Mouse (Mus musculus): ENCODE data around the gene Rpl34. TPM values are rescaled to one million over a fixed set of nuclear protein-coding genes. Genes with fewer than 3 reads are reported as not detected.
A peak's percentile ranks its signal among the peaks of the same experiment; 100 is the strongest.

The Rpl34 gene
- polyA plus RNA-seq, 1 experiment from 2014 or later, result 669 TPM

- no peaks in the 10 kb centered on the region for H3K4me1 ChIP-seq (replicated peaks; ENCODE audit: control insufficient read depth, insufficient read depth, low read length)
- no peaks in the 10 kb centered on the region for H3K9me3 ChIP-seq (ENCODE audit: control insufficient read depth, low read length)
- no peaks in the 10 kb centered on the region for H3K27me3 ChIP-seq (ENCODE audit: control insufficient read depth, insufficient read depth, low read length)
- no peak for DNase-seq (ENCODE audit: low spot score)
- no peak overlapping the region for H3K27ac ChIP-seq (ENCODE audit: low read depth, low read length)
- no peak overlapping the region for H3K4me3 ChIP-seq (ENCODE audit: low read depth, low read length)
- no peak overlapping the region for H3K4me2 ChIP-seq (replicated peaks; ENCODE audit: low read depth, low read length)
- WGBS, result 79% methylated on average over 6 of the region's 6 CpGs
- H3K9ac ChIP-seq (ENCODE audit: low read depth, low read length), result no peak overlapping the region
- no peak for ATAC-seq (ENCODE audit: low FRiP score)
- H3K36me3 ChIP-seq (ENCODE audit: control insufficient read depth, insufficient read depth, low read length), result no peaks in the 10 kb centered on the region
Measured at GRCm38 (mm10) chr3:130702289-130702688, 27.9 kb downstream of the Rpl34 start.

- Histone ChIP-seq H3K9ac (ENCODE audit: low read depth, low read length) (no peak overlapping the region), H3K4me1 (replicated peaks; ENCODE audit: control insufficient read depth, insufficient read depth, low read length) (no peaks in the 10 kb centered on the region), H3K4me2 (replicated peaks; ENCODE audit: low read depth, low read length) (no peak overlapping the region), H3K27me3 (ENCODE audit: control insufficient read depth, insufficient read depth, low read length) (no peaks in the 10 kb centered on the region), H3K4me3 (ENCODE audit: low read depth, low read length) (no peak overlapping the region), H3K9me3 (ENCODE audit: control insufficient read depth, low read length) (no peaks in the 10 kb centered on the region), H3K36me3 (ENCODE audit: control insufficient read depth, insufficient read depth, low read length) (peaks cover 3% of the 10 kb centered on the region; the same call in 1 of the 2 replicates), H3K27ac (ENCODE audit: low read depth, low read length) (no peak overlapping the region)
- DNase-seq (ENCODE audit: low spot score), result no peak
- 82% methylated on average over 4 of the region's 4 CpGs for WGBS
- no peak for ATAC-seq (ENCODE audit: low FRiP score)
Measured at GRCm38 (mm10) chr3:130697622-130698021, 32.6 kb downstream of the Rpl34 start.

GRCm38 (mm10) chr3:130694705-130695104 lies 35.5 kb downstream of the Rpl34 start:
- no peak for DNase-seq (ENCODE audit: low spot score)
- Histone ChIP-seq H3K4me2 (replicated peaks; ENCODE audit: low read depth, low read length) (no peak overlapping the region), H3K9me3 (ENCODE audit: control insufficient read depth, low read length) (no peaks in the 10 kb centered on the region), H3K4me3 (ENCODE audit: low read depth, low read length) (no peak overlapping the region), H3K36me3 (ENCODE audit: control insufficient read depth, insufficient read depth, low read length) (peaks cover 3% of the 10 kb centered on the region; the same call in 1 of the 2 replicates), H3K27me3 (ENCODE audit: control insufficient read depth, insufficient read depth, low read length) (no peaks in the 10 kb centered on the region), H3K27ac (ENCODE audit: low read depth, low read length) (no peak overlapping the region), H3K4me1 (replicated peaks; ENCODE audit: control insufficient read depth, insufficient read depth, low read length) (peaks cover 5% of the 10 kb centered on the region), H3K9ac (ENCODE audit: low read depth, low read length) (no peak overlapping the region)
- no peak for ATAC-seq (ENCODE audit: low FRiP score)
- WGBS, result 93% methylated on average over 7 of the region's 7 CpGs

GRCm38 (mm10) chr3:130694041-130694593 lies 36.1 kb downstream of the Rpl34 start:
- peaks cover 5% of the 10 kb centered on the region for H3K4me1 ChIP-seq (replicated peaks; ENCODE audit: control insufficient read depth, insufficient read depth, low read length)
- H3K36me3 ChIP-seq (ENCODE audit: control insufficient read depth, insufficient read depth, low read length), result peaks cover 3% of the 10 kb centered on the region; the same call in 1 of the 2 replicates
- H3K27me3 ChIP-seq (ENCODE audit: control insufficient read depth, insufficient read depth, low read length), result no peaks in the 10 kb centered on the region
- ATAC-seq (ENCODE audit: low FRiP score) (no peak), DNase-seq (ENCODE audit: low spot score) (peak; percentile 19)
- H3K4me3 ChIP-seq (ENCODE audit: low read depth, low read length), result no peak overlapping the region
- H3K9me3 ChIP-seq (ENCODE audit: control insufficient read depth, low read length), result no peaks in the 10 kb centered on the region
- no peak overlapping the region for H3K9ac ChIP-seq (ENCODE audit: low read depth, low read length)
- 73% methylated on average over 9 of the region's 9 CpGs for WGBS
- H3K4me2 ChIP-seq (replicated peaks; ENCODE audit: low read depth, low read length), result no peak overlapping the region
- H3K27ac ChIP-seq (ENCODE audit: low read depth, low read length), result no peak overlapping the region

GRCm38 (mm10) chr3:130691596-130692170 lies 38.5 kb downstream of the Rpl34 start:
- peak; percentile 15; the same call in 1 of the 2 replicates for ATAC-seq (ENCODE audit: low FRiP score)
- 46% methylated on average over 12 of the region's 12 CpGs for WGBS
- no peak for DNase-seq (ENCODE audit: low spot score)
- H3K9me3 ChIP-seq (ENCODE audit: control insufficient read depth, low read length), result no peaks in the 10 kb centered on the region
- peaks cover 5% of the 10 kb centered on the region for H3K4me1 ChIP-seq (replicated peaks; ENCODE audit: control insufficient read depth, insufficient read depth, low read length)
- H3K27ac ChIP-seq (ENCODE audit: low read depth, low read length), result no peak overlapping the region
- H3K9ac ChIP-seq (ENCODE audit: low read depth, low read length), result peak overlapping the region; percentile 40; the same call in 1 of the 2 replicates
- peaks cover 3% of the 10 kb centered on the region; the same call in 1 of the 2 replicates for H3K36me3 ChIP-seq (ENCODE audit: control insufficient read depth, insufficient read depth, low read length)
- peak overlapping the region; percentile 50 for H3K4me2 ChIP-seq (replicated peaks; ENCODE audit: low read depth, low read length)
- no peaks in the 10 kb centered on the region for H3K27me3 ChIP-seq (ENCODE audit: control insufficient read depth, insufficient read depth, low read length)
- peak overlapping the region; percentile 30; the same call in 1 of the 2 replicates for H3K4me3 ChIP-seq (ENCODE audit: low read depth, low read length)

GRCm38 (mm10) chr3:130690834-130691595 lies 39.2 kb downstream of the Rpl34 start:
- peak overlapping the region; percentile 50 for H3K4me2 ChIP-seq (replicated peaks; ENCODE audit: low read depth, low read length)

GRCm38 (mm10) chr3:130689630-130690029 lies 40.6 kb downstream of the Rpl34 start:
- Histone ChIP-seq H3K9me3 (ENCODE audit: control insufficient read depth, low read length) (no peaks in the 10 kb centered on the region), H3K4me3 (ENCODE audit: low read depth, low read length) (no peak overlapping the region), H3K9ac (ENCODE audit: low read depth, low read length) (no peak overlapping the region), H3K4me2 (replicated peaks; ENCODE audit: low read depth, low read length) (no peak overlapping the region), H3K27ac (ENCODE audit: low read depth, low read length) (no peak overlapping the region), H3K4me1 (replicated peaks; ENCODE audit: control insufficient read depth, insufficient read depth, low read length) (peaks cover 5% of the 10 kb centered on the region), H3K27me3 (ENCODE audit: control insufficient read depth, insufficient read depth, low read length) (no peaks in the 10 kb centered on the region), H3K36me3 (ENCODE audit: control insufficient read depth, insufficient read depth, low read length) (peaks cover under 1% of the 10 kb centered on the region; the same call in 1 of the 2 replicates)
- DNase-seq (ENCODE audit: low spot score) (peak; percentile 87), ATAC-seq (ENCODE audit: low FRiP score) (peak; percentile 51; the same call in 1 of the 2 replicates)
- WGBS, result 29% methylated on average over 12 of the region's 12 CpGs

More at GRCm38 (mm10) chr3:130690834-130691595, 39.2 kb downstream of the Rpl34 start:
- H3K4me1 ChIP-seq (replicated peaks; ENCODE audit: control insufficient read depth, insufficient read depth, low read length), result peaks cover 5% of the 10 kb centered on the region
- peak overlapping the region; percentile 40 for H3K9ac ChIP-seq (ENCODE audit: low read depth, low read length)
- DNase-seq (ENCODE audit: low spot score) (peak; percentile 62), ATAC-seq (ENCODE audit: low FRiP score) (peak; percentile 68)
- peak overlapping the region; percentile 34; the same call in 1 of the 2 replicates for H3K27ac ChIP-seq (ENCODE audit: low read depth, low read length)
- WGBS, result 12% methylated on average over 20 of the region's 20 CpGs
- H3K9me3 ChIP-seq (ENCODE audit: control insufficient read depth, low read length), result no peaks in the 10 kb centered on the region
- no peaks in the 10 kb centered on the region for H3K27me3 ChIP-seq (ENCODE audit: control insufficient read depth, insufficient read depth, low read length)
- peaks cover 3% of the 10 kb centered on the region; the same call in 1 of the 2 replicates for H3K36me3 ChIP-seq (ENCODE audit: control insufficient read depth, insufficient read depth, low read length)
- peak overlapping the region; percentile 30 for H3K4me3 ChIP-seq (ENCODE audit: low read depth, low read length)

GRCm38 (mm10) chr3:130687051-130687450 lies 43.1 kb downstream of the Rpl34 start:
- H3K36me3 ChIP-seq (ENCODE audit: control insufficient read depth, insufficient read depth, low read length), result no peaks in the 10 kb centered on the region
- no peak overlapping the region for H3K4me2 ChIP-seq (replicated peaks; ENCODE audit: low read depth, low read length)
- H3K4me1 ChIP-seq (replicated peaks; ENCODE audit: control insufficient read depth, insufficient read depth, low read length), result peaks cover 5% of the 10 kb centered on the region
- no peak overlapping the region for H3K4me3 ChIP-seq (ENCODE audit: low read depth, low read length)
- H3K9ac ChIP-seq (ENCODE audit: low read depth, low read length), result no peak overlapping the region
- no peak for ATAC-seq (ENCODE audit: low FRiP score)
- no peak for DNase-seq (ENCODE audit: low spot score)
- H3K9me3 ChIP-seq (ENCODE audit: control insufficient read depth, low read length), result no peaks in the 10 kb centered on the region
- H3K27ac ChIP-seq (ENCODE audit: low read depth, low read length), result no peak overlapping the region
- 89% methylated on average over 1 of the region's 1 CpGs for WGBS
- H3K27me3 ChIP-seq (ENCODE audit: control insufficient read depth, insufficient read depth, low read length), result no peaks in the 10 kb centered on the region
